In the genomic region with DNA sequence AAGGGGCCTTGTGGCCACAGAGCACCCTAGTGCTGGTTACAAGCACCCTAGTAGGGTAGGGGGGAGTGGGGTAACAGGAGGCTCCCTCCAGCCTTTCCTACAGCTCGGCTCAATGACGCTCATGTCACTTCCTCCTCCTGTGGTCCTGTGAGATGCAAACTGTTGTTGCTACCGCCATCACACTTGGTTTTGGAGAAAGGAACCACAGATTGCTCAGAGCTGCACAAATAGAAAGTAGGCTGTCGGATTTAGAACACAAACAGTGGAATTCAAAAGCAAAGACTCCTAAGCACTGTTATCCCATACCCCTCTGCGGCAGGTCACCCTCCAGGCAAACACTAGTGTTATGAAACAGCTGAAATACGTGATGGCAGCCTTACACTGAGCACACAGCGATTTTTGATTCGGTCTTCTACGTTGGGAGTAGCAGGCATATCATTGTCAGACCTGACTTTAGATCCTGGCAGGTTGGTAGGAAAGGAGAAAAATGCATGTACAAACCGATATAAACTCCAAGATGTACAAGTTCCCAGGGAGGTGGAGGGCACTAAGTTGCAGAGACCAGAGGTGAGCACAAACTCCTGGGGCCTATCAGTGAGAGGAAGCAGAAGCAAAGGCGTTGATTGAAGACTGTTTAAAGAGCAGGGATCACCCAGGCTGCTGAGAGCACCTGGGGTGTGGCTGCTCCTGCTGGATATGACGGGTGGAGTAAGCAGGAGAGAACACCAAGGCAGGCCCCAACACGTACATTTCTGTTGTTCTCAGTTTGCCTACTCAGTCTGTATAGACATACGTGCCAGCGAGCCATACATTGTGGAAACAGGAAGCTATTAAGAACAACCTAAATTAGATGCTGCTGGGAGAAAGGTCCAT, we compare ENCODE assay signal across 13 mouse cellular contexts. TPM values are rescaled to one million over a fixed set of nuclear protein-coding genes. Genes with fewer than 3 reads are reported as not detected.
DNase-seq lines count a peak whose midpoint lies in the region; ATAC-seq and TF ChIP-seq lines count a peak whose summit lies in the region.
"Had no signal": no experiment of that assay in that cellular context is flagged by ENCODE, and none has a peak within 500 bp of the region (broad histone marks: within the 10 kb centered on the region; RNA-seq: fewer than 3 reads in every experiment).

No protein-coding gene starts in this region.

- no peak overlapping the region for H3K4me3 ChIP-seq in heart, embryonic 10.5 days
- H3K4me3 ChIP-seq in lung, embryonic 15.5 days, result no peak overlapping the region
- no peak overlapping the region for H3K4me3 ChIP-seq in lung, adult 2 months (replicated peaks; ENCODE audit: extremely low read depth, low read depth, low read length)
- H3K4me3 ChIP-seq in embryonic facial prominence, embryonic 14.5 days (ENCODE audit: low read depth, low read length), result no peak overlapping the region
- no peak overlapping the region for H3K4me3 ChIP-seq in stomach, embryonic 14.5 days (ENCODE audit: low read depth, low read length)
- H3K4me3 ChIP-seq: layer of hippocampus, adult 2 months had no signal

- no peaks in the 10 kb centered on the region for H3K27me3 ChIP-seq in heart, embryonic 10.5 days (ENCODE audit: insufficient read depth, poor library complexity, severe bottlenecking)
- no peaks in the 10 kb centered on the region for H3K27me3 ChIP-seq in lung, embryonic 15.5 days
- H3K27me3 ChIP-seq in embryonic facial prominence, embryonic 14.5 days (replicated peaks; ENCODE audit: control insufficient read depth, insufficient read depth, low read length), result no peaks in the 10 kb centered on the region
- no peaks in the 10 kb centered on the region for H3K27me3 ChIP-seq in stomach, embryonic 14.5 days (ENCODE audit: control insufficient read depth, insufficient read depth, low read length)

- H3K4me2 ChIP-seq in lung, embryonic 15.5 days, result no peak overlapping the region
- H3K4me2 ChIP-seq in embryonic facial prominence, embryonic 14.5 days (ENCODE audit: low read depth, low read length), result no peak overlapping the region
- no peak overlapping the region for H3K4me2 ChIP-seq in stomach, embryonic 14.5 days (replicated peaks; ENCODE audit: low read depth, low read length)

- H3K4me1 ChIP-seq in heart, embryonic 10.5 days, result peaks cover 19% of the 10 kb centered on the region
- H3K4me1 ChIP-seq in lung, embryonic 15.5 days, result peaks cover 21% of the 10 kb centered on the region
- peaks cover 17% of the 10 kb centered on the region for H3K4me1 ChIP-seq in lung, adult 2 months (ENCODE audit: control insufficient read depth, insufficient read depth, low read length)
- no peaks in the 10 kb centered on the region for H3K4me1 ChIP-seq in embryonic facial prominence, embryonic 14.5 days (ENCODE audit: control insufficient read depth, insufficient read depth, low read length)
- peaks cover 18% of the 10 kb centered on the region for H3K4me1 ChIP-seq in stomach, embryonic 14.5 days (ENCODE audit: control insufficient read depth, insufficient read depth, low read length)

- intact Hi-C loops in heart, postnatal 14 days (cut with DNase I), result no loop called here

- DNase-seq in heart, embryonic 10.5 days (ENCODE audit: low spot score), result no peak
- no peak for DNase-seq in heart, postnatal 14 days
- DNase-seq in lung, adult 2 months, result no peak
- DNase-seq in embryonic facial prominence, embryonic 14.5 days (ENCODE audit: low spot score), result peak; percentile 86
- DNase-seq in adrenal gland, postnatal 36 days, result no peak
- DNase-seq: lung, postnatal 14 days; right cerebral cortex, postnatal 25 days had no signal

- no peak overlapping the region for H3K9ac ChIP-seq in lung, embryonic 15.5 days
- H3K9ac ChIP-seq in embryonic facial prominence, embryonic 14.5 days (ENCODE audit: low read depth, low read length), result no peak overlapping the region
- H3K9ac ChIP-seq in stomach, embryonic 14.5 days (replicated peaks; ENCODE audit: low read depth, low read length), result no peak overlapping the region

- no peak for TF ChIP-seq CTCF in lung, adult 2 months (IDR thresholded peaks at IDR 0.05; ENCODE audit: insufficient read depth, low read length)

- WGBS in heart, embryonic 10.5 days, result 56% methylated on average over 15 of the region's 15 CpGs
- WGBS in lung, embryonic 15.5 days, result 49% methylated on average over 15 of the region's 15 CpGs
- 38% methylated on average over 15 of the region's 15 CpGs for WGBS in lung, adult 2 months
- WGBS in embryonic facial prominence, embryonic 14.5 days, result 59% methylated on average over 15 of the region's 15 CpGs
- 50% methylated on average over 15 of the region's 15 CpGs for WGBS in stomach, embryonic 14.5 days

- TF ChIP-seq POLR2A in lung, adult 2 months (IDR thresholded peaks at IDR 0.05; ENCODE audit: borderline replicate concordance, extremely low read depth, low read depth, low read length), result no peak

- no peaks in the 10 kb centered on the region for H3K36me3 ChIP-seq in heart, embryonic 10.5 days
- no peaks in the 10 kb centered on the region for H3K36me3 ChIP-seq in lung, embryonic 15.5 days
- H3K36me3 ChIP-seq in embryonic facial prominence, embryonic 14.5 days (ENCODE audit: control insufficient read depth, insufficient read depth, low read length), result no peaks in the 10 kb centered on the region
- H3K36me3 ChIP-seq in stomach, embryonic 14.5 days (ENCODE audit: control insufficient read depth, insufficient read depth, low read length), result no peaks in the 10 kb centered on the region

- peak; percentile 74; the same call in 1 of the 2 replicates for ATAC-seq in lung, embryonic 15.5 days (ENCODE audit: borderline replicate concordance, extremely low read depth, low FRiP score, low TSS enrichment)
- ATAC-seq in embryonic facial prominence, embryonic 14.5 days (ENCODE audit: low read depth), result peak; percentile 94
- peak; percentile 89 for ATAC-seq in stomach, embryonic 14.5 days (ENCODE audit: insufficient number of reproducible peaks, insufficient read depth, low FRiP score, low read depth)
- ATAC-seq in megakaryocyte-erythroid progenitor cell, adult 5-6 weeks (replicated peaks; ENCODE audit: low FRiP score, low TSS enrichment, poor library complexity, severe bottlenecking), result no peak
- ATAC-seq: CD4-positive, CD25-positive, alpha-beta regulatory T cell, adult 4 months had no signal

- no peaks in the 10 kb centered on the region for H3K9me3 ChIP-seq in heart, embryonic 10.5 days
- no peaks in the 10 kb centered on the region for H3K9me3 ChIP-seq in lung, embryonic 15.5 days
- H3K9me3 ChIP-seq in embryonic facial prominence, embryonic 14.5 days (ENCODE audit: control insufficient read depth, low read length), result no peaks in the 10 kb centered on the region
- no peaks in the 10 kb centered on the region for H3K9me3 ChIP-seq in stomach, embryonic 14.5 days (ENCODE audit: control insufficient read depth, low read depth, low read length)

- H3K27ac ChIP-seq in heart, embryonic 10.5 days, result peak overlapping the region; percentile 6; the same call in 1 of the 2 replicates
- H3K27ac ChIP-seq in lung, embryonic 15.5 days, result peak overlapping the region; percentile 74
- H3K27ac ChIP-seq in embryonic facial prominence, embryonic 14.5 days (replicated peaks; ENCODE audit: low read depth, low read length), result peak overlapping the region; percentile 42; the same call in 1 of the 2 replicates
- peak overlapping the region; percentile 68; the same call in 1 of the 2 replicates for H3K27ac ChIP-seq in stomach, embryonic 14.5 days (ENCODE audit: low read length)
- H3K27ac ChIP-seq: layer of hippocampus, adult 2 months had no signal

RNA-seq across cellular contexts. Expression of a gene that starts 10.4 kb away (rescaled TPM):
- 28.2 and 36.1 TPM in 2 replicates for polyA plus RNA-seq in heart, embryonic 10.5 days (2016; fragmentation: Nextera tagmentation; extraction: Ambion mirVana)
- total RNA-seq in heart, postnatal 14 days (2021), result 100 to 1,000 TPM; 415 to 448 TPM
- 453 and 528 TPM in 2 replicates for polyA plus RNA-seq in lung, embryonic 15.5 days (2015; fragmentation: Nextera tagmentation; extraction: Ambion mirVana)
- polyA plus RNA-seq in lung, adult 2 months (2012; rRNA removed), result 1,746 and 2,229 TPM in 2 replicates
- polyA plus RNA-seq in embryonic facial prominence, embryonic 14.5 days (2014; fragmentation: Nextera tagmentation; extraction: Ambion mirVana), result 195 and 238 TPM in 2 replicates
- 350 and 378 TPM in 2 replicates for polyA plus RNA-seq in stomach, embryonic 14.5 days (2014; fragmentation: Nextera tagmentation; extraction: Ambion mirVana)
- total RNA-seq in megakaryocyte-erythroid progenitor cell, adult 5-6 weeks (2014; fragmentation: Nextera tagmentation), result not detected in 2 replicates
- not detected in 2 replicates for total RNA-seq in megakaryocyte-erythroid progenitor cell, adult 5-6 weeks (2017)
- 100 to 1,000 TPM; 109 to 190 TPM for total RNA-seq in adrenal gland, postnatal 36 days (2021)
- total RNA-seq: neutrophil, adult 5-6 weeks had no signal
- polyA plus RNA-seq: CD4-positive, CD25-positive, alpha-beta regulatory T cell, adult 4 months had no signal

RNA-seq across cellular contexts. Expression of a gene that starts 35.5 kb away (rescaled TPM):
- polyA plus RNA-seq in heart, embryonic 10.5 days (2016; fragmentation: Nextera tagmentation; extraction: Ambion mirVana), result 7.4 and 10.0 TPM in 2 replicates
- 10 to 100 TPM; 64.8 to 66.2 TPM for total RNA-seq in heart, postnatal 14 days (2021)
- polyA plus RNA-seq in lung, embryonic 15.5 days (2015; fragmentation: Nextera tagmentation; extraction: Ambion mirVana), result 88.0 and 91.2 TPM in 2 replicates
- 220 and 261 TPM in 2 replicates for polyA plus RNA-seq in lung, adult 2 months (2012; rRNA removed)
- polyA plus RNA-seq in embryonic facial prominence, embryonic 14.5 days (2014; fragmentation: Nextera tagmentation; extraction: Ambion mirVana), result 30.4 and 40.5 TPM in 2 replicates
- polyA plus RNA-seq in stomach, embryonic 14.5 days (2014; fragmentation: Nextera tagmentation; extraction: Ambion mirVana), result 49.5 and 58.0 TPM in 2 replicates
- total RNA-seq in megakaryocyte-erythroid progenitor cell, adult 5-6 weeks (2014; fragmentation: Nextera tagmentation), result not detected in 2 replicates
- 0.23 TPM in 1 of 2 replicates, not detected in the other for total RNA-seq in megakaryocyte-erythroid progenitor cell, adult 5-6 weeks (2017)
- total RNA-seq in adrenal gland, postnatal 36 days (2021), result 10 to 100 TPM; 32.6 to 46.0 TPM

Comparison
In these comparisons a context has a peak if more than half of its experiments do, and no peak if none do; other contexts are left out.
1. H3K27ac ChIP-seq: peak in every context shown above with its lines; median percentile 74 in lung, embryonic 15.5 days; 68 in stomach, embryonic 14.5 days; 42 in embryonic facial prominence, embryonic 14.5 days; 6 in heart, embryonic 10.5 days.